Mouse (Mus musculus): ENCODE measurements around the gene Sugct. TPM values are rescaled to one million over a fixed set of nuclear protein-coding genes. Genes with fewer than 3 reads are reported as not detected.
"Not testable (repeated sequence)": the region's sequence is repeated elsewhere in the genome, so short reads cannot be mapped to it uniquely, and the experiment has no call there.

The Sugct gene
- polyA plus RNA-seq, 1 experiment: not detected

DNA sequence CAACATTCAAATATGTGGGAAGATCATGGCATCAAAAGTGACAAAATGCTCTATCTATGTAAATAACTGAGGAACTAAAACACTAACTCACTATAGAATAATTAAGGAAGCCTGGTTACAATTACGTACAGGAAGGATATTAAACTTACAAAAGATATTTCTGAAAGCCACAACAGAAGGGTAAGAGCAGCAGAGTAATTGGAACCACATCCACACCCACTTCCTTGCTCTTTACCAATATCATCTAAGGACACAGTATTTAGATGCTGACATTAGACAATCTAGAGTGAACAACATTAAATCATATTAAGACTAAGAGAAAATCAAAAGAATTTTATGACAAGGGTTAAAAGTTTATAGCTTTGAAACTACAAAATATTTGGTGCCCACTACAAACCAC, 159.0 kb downstream of the Sugct start:
- WGBS: 73% methylated on average over 1 of the region's 1 CpGs
- TF ChIP-seq CTCF (IDR thresholded peaks at IDR 0.05; ENCODE audit: insufficient read depth, low read depth, low read length): no peak
- no peak for TF ChIP-seq POLR2A (IDR thresholded peaks at IDR 0.05; ENCODE audit: insufficient read depth, low read depth, low read length)
- no peak overlapping the region for H3K27ac ChIP-seq (ENCODE audit: insufficient read depth, low read depth, low read length)
- no peaks in the 10 kb centered on the region for H3K4me1 ChIP-seq (ENCODE audit: control insufficient read depth, insufficient read depth, low read length)
- no peak overlapping the region for H3K4me3 ChIP-seq (ENCODE audit: insufficient read depth, low read depth, low read length)

GRCm38 (mm10) chr13:17534871-17535270, 160.5 kb downstream of the Sugct start:
- Histone ChIP-seq H3K27ac (ENCODE audit: insufficient read depth, low read depth, low read length) (no peak overlapping the region), H3K4me1 (ENCODE audit: control insufficient read depth, insufficient read depth, low read length) (no peaks in the 10 kb centered on the region), H3K4me3 (ENCODE audit: insufficient read depth, low read depth, low read length) (no peak overlapping the region)
- TF ChIP-seq POLR2A (IDR thresholded peaks at IDR 0.05; ENCODE audit: insufficient read depth, low read depth, low read length) (no peak), CTCF (IDR thresholded peaks at IDR 0.05; ENCODE audit: insufficient read depth, low read depth, low read length) (no peak)
- WGBS: 29% methylated on average over 4 of the region's 4 CpGs

- Histone ChIP-seq H3K27ac (ENCODE audit: insufficient read depth, low read depth, low read length) (no peak overlapping the region), H3K4me1 (ENCODE audit: control insufficient read depth, insufficient read depth, low read length) (no peaks in the 10 kb centered on the region), H3K4me3 (ENCODE audit: insufficient read depth, low read depth, low read length) (no peak overlapping the region)
- WGBS: 76% methylated on average over 4 of the region's 4 CpGs
- no peak for TF ChIP-seq CTCF (IDR thresholded peaks at IDR 0.05; ENCODE audit: insufficient read depth, low read depth, low read length)
- TF ChIP-seq POLR2A (IDR thresholded peaks at IDR 0.05; ENCODE audit: insufficient read depth, low read depth, low read length): no peak
These were observed 160.9 kb downstream of the Sugct start for GRCm38 (mm10) chr13:17534469-17534868.

- TF ChIP-seq CTCF (IDR thresholded peaks at IDR 0.05; ENCODE audit: insufficient read depth, low read depth, low read length) (no peak), POLR2A (IDR thresholded peaks at IDR 0.05; ENCODE audit: insufficient read depth, low read depth, low read length) (no peak)
- Histone ChIP-seq H3K27ac (ENCODE audit: insufficient read depth, low read depth, low read length) (no peak overlapping the region), H3K4me3 (ENCODE audit: insufficient read depth, low read depth, low read length) (no peak overlapping the region), H3K4me1 (ENCODE audit: control insufficient read depth, insufficient read depth, low read length) (no peaks in the 10 kb centered on the region)
- 58% methylated on average over 4 of the region's 4 CpGs for WGBS
These were observed 184.1 kb downstream of the Sugct start for GRCm38 (mm10) chr13:17511184-17511778.

- H3K4me1 ChIP-seq (ENCODE audit: control insufficient read depth, insufficient read depth, low read length): no peaks in the 10 kb centered on the region
- H3K27ac ChIP-seq (ENCODE audit: insufficient read depth, low read depth, low read length): no peak overlapping the region
- WGBS: 65% methylated on average over 1 of the region's 1 CpGs
- TF ChIP-seq POLR2A (IDR thresholded peaks at IDR 0.05; ENCODE audit: insufficient read depth, low read depth, low read length) (no peak), CTCF (IDR thresholded peaks at IDR 0.05; ENCODE audit: insufficient read depth, low read depth, low read length) (no peak)
- H3K4me3 ChIP-seq (ENCODE audit: insufficient read depth, low read depth, low read length): no peak overlapping the region
These were observed 200.4 kb downstream of the Sugct start for GRCm38 (mm10) chr13:17494936-17495335.

- no peak for TF ChIP-seq CTCF (IDR thresholded peaks at IDR 0.05; ENCODE audit: insufficient read depth, low read depth, low read length)
- TF ChIP-seq POLR2A (IDR thresholded peaks at IDR 0.05; ENCODE audit: insufficient read depth, low read depth, low read length): no peak
- no peaks in the 10 kb centered on the region for H3K4me1 ChIP-seq (ENCODE audit: control insufficient read depth, insufficient read depth, low read length)
- 88% methylated on average over 5 of the region's 5 CpGs for WGBS
- no peak overlapping the region for H3K27ac ChIP-seq (ENCODE audit: insufficient read depth, low read depth, low read length)
- H3K4me3 ChIP-seq (ENCODE audit: insufficient read depth, low read depth, low read length): no peak overlapping the region
These were observed 201.2 kb downstream of the Sugct start for GRCm38 (mm10) chr13:17494056-17494574.

GRCm38 (mm10) chr13:17457981-17458380, 237.4 kb downstream of the Sugct start:
- 41% methylated on average over 1 of the region's 1 CpGs for WGBS
- not testable (repeated sequence) for H3K27ac ChIP-seq (ENCODE audit: insufficient read depth, low read depth, low read length); H3K4me3 ChIP-seq (ENCODE audit: insufficient read depth, low read depth, low read length); H3K4me1 ChIP-seq (ENCODE audit: control insufficient read depth, insufficient read depth, low read length)

DNA sequence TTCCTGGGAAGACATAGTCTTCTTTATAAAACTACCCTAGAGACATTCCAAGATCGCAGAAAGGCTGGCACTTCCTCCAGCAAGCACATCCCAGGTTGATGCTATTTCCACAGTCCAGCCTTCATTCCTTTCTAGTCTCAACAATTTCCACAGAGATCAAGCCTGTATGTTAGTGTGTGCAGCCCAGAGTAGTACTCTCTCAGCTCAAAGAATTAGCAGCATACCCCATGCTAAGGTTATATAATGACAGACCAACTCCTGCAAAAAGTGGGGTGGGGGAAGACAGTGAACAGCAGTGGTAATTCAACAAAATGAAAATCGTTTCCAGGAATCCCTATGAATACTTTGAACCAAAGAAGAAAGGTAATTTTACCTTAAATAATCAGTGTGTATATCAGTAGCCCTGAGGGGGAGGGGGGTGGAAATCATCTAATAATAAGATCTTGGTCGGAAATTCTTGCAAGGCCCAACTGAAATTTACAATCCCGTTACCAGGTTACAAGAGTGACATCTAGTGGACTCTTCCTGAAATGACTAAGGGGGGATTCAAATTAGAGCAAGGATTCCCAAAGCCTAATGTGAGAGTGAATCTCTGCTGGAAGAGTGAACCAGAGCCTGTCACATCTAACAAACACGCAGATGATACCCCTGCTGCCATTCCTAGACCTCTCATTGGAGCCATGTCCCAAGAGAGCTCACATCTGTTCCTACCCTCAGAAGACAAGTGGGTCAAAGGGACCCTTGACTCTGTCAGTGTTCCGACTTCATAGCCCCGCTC, 263.0 kb downstream of the Sugct start:
- 41% methylated on average over 7 of the region's 7 CpGs for WGBS
- Histone ChIP-seq H3K27ac (ENCODE audit: insufficient read depth, low read depth, low read length) (peak overlapping the region; percentile 62; the same call in 1 of the 2 replicates), H3K4me3 (ENCODE audit: insufficient read depth, low read depth, low read length) (no peak overlapping the region), H3K4me1 (ENCODE audit: control insufficient read depth, insufficient read depth, low read length) (no peaks in the 10 kb centered on the region)
- TF ChIP-seq CTCF (IDR thresholded peaks at IDR 0.05; ENCODE audit: insufficient read depth, low read depth, low read length) (no peak), POLR2A (IDR thresholded peaks at IDR 0.05; ENCODE audit: insufficient read depth, low read depth, low read length) (no peak)

GRCm38 (mm10) chr13:17421875-17422274, 273.5 kb downstream of the Sugct start:
- 91% methylated on average over 6 of the region's 6 CpGs for WGBS
- Histone ChIP-seq H3K4me1 (ENCODE audit: control insufficient read depth, insufficient read depth, low read length) (no peaks in the 10 kb centered on the region), H3K4me3 (ENCODE audit: insufficient read depth, low read depth, low read length) (no peak overlapping the region), H3K27ac (ENCODE audit: insufficient read depth, low read depth, low read length) (no peak overlapping the region)
- TF ChIP-seq POLR2A (IDR thresholded peaks at IDR 0.05; ENCODE audit: insufficient read depth, low read depth, low read length): no peak
